Mouse (Mus musculus): ENCODE data around the gene Tcn2. TPM values are rescaled to one million over a fixed set of nuclear protein-coding genes. Genes with fewer than 3 reads are reported as not detected.
"Not testable (repeated sequence)": the region's sequence is repeated elsewhere in the genome, so short reads cannot be mapped to it uniquely, and the experiment has no call there.

The Tcn2 gene
- polyA plus RNA-seq, 1 experiment from 2014 or later: 158 TPM

- H3K27me3 ChIP-seq: peaks cover 17% of the 10 kb centered on the region
- POLR2A ChIA-PET: no interaction called here
- in situ Hi-C loops (cut with MboI; ENCODE audit: low pct_unique_long_range_greater_than_20kb): no loop called here
- TF ChIP-seq CTCF (IDR thresholded peaks at IDR 0.05): no peak
- no peak for ATAC-seq
- no peak for DNase-seq (ENCODE audit: low read depth, low spot score)
- CTCF ChIA-PET: interaction anchor here (0.8 kb wide), 1 partner anchor 24 kb away, joined by 3 read pairs; no protein-coding TSS in a partner anchor
Measured at GRCm38 (mm10) chr11:3963155-3963554, 31.2 kb upstream of the Tcn2 start.

DNA sequence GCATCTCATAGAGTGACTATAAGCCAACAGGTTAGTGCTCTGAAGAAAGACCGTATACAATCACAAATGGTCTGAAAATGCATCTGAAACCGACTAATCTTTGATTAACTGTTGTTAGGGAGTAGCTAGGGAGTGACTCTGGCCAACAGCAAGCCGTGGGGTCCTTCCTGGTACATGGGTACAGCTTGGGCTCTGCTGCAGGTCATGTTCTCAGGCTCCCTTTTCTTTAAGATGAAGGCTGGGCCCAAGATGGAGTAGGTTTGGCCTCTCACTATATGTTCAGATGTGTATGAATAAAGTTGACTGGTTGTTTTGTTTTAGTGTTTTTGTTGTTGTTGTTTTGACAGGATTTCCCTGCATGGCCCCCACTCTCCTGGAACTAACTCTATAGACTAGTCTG lies 29.8 kb upstream of the Tcn2 start:
- in situ Hi-C loops (cut with MboI; ENCODE audit: low pct_unique_long_range_greater_than_20kb): no loop called here
- TF ChIP-seq CTCF (IDR thresholded peaks at IDR 0.05): no peak
- H3K27me3 ChIP-seq: peaks cover 30% of the 10 kb centered on the region
- CTCF ChIA-PET: no interaction called here
- ATAC-seq (no peak), DNase-seq (ENCODE audit: low read depth, low spot score) (no peak)
- POLR2A ChIA-PET: no interaction called here

- ChIA-PET CTCF (no interaction called here), POLR2A (no interaction called here)
- H3K27me3 ChIP-seq: peaks cover 37% of the 10 kb centered on the region
- DNase-seq (ENCODE audit: low read depth, low spot score) (no peak), ATAC-seq (no peak)
- TF ChIP-seq CTCF (IDR thresholded peaks at IDR 0.05): no peak
- in situ Hi-C loops (cut with MboI; ENCODE audit: low pct_unique_long_range_greater_than_20kb): no loop called here
Measured at GRCm38 (mm10) chr11:3960901-3961300, 28.9 kb upstream of the Tcn2 start.

- ATAC-seq; POLR2A ChIA-PET; in situ Hi-C loops (cut with MboI; ENCODE audit: low pct_unique_long_range_greater_than_20kb); CTCF ChIA-PET; DNase-seq (ENCODE audit: low read depth, low spot score): not testable (repeated sequence)
- peaks cover 34% of the 10 kb centered on the region for H3K27me3 ChIP-seq
Measured at GRCm38 (mm10) chr11:3955371-3955770, 23.4 kb upstream of the Tcn2 start.

GRCm38 (mm10) chr11:3954876-3955275 lies 22.9 kb upstream of the Tcn2 start:
- peaks cover 29% of the 10 kb centered on the region for H3K27me3 ChIP-seq
- POLR2A ChIA-PET; CTCF ChIA-PET; in situ Hi-C loops (cut with MboI; ENCODE audit: low pct_unique_long_range_greater_than_20kb); ATAC-seq; DNase-seq (ENCODE audit: low read depth, low spot score): not testable (repeated sequence)

GRCm38 (mm10) chr11:3946386-3946785 lies 14.4 kb upstream of the Tcn2 start:
- no peak for TF ChIP-seq CTCF (IDR thresholded peaks at IDR 0.05)
- ATAC-seq: no peak
- peaks cover 38% of the 10 kb centered on the region for H3K27me3 ChIP-seq
- no peak for DNase-seq (ENCODE audit: low read depth, low spot score)
- in situ Hi-C loops (cut with MboI; ENCODE audit: low pct_unique_long_range_greater_than_20kb): no loop called here
- ChIA-PET CTCF (no interaction called here), POLR2A (no interaction called here)

DNA sequence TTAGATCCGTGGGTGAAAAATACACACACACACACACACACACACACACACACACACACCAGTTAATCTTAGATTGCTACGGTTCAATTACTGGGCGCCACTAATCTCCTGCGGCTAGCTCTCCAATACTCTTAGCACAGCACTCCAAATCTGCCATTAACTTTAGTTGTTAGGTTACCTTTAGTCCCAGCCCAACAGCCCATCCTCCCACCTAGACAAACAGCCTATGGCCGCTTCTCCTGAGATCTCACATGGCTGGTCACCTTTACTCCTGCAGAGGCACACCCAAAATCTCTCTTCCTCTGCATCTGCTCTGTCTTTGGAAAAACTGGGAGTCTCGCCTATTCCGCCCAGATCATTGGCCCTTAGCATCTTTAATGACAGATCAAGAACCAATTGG lies 9.4 kb upstream of the Tcn2 start:
- no peak for ATAC-seq
- no peak for DNase-seq (ENCODE audit: low read depth, low spot score)
- no peak for TF ChIP-seq CTCF (IDR thresholded peaks at IDR 0.05)
- in situ Hi-C loops (cut with MboI; ENCODE audit: low pct_unique_long_range_greater_than_20kb): no loop called here
- H3K27me3 ChIP-seq: peaks cover 63% of the 10 kb centered on the region
- CTCF ChIA-PET: no interaction called here
- POLR2A ChIA-PET: no interaction called here

DNA sequence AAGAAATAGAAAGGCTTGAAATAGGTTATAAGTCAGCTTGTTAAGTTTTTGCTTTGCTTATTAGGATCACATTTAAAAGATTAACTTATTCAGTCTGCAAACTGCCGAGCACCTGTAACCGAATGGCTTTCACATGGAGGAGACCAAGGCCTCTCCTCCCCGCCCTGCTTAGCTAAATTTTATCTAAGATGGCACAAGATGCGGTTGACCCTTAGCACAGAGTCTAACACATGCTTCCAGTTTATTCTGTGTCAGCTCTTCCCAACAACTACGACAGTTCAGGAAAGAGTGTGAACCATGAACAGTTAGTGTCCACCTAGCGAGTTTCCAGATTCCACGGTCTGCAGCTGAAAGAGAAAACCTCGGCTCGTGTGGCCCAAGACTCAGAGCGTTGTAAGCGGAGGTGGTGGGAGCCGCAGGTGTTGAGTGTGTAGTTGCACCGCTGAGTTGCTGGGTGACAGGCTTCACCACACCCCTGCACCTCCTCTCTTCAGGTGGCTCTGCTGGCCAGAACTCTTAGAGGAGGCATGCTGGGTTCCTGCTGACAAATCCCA lies 5.4 kb upstream of the Tcn2 start:
- DNase-seq (ENCODE audit: low read depth, low spot score): no peak
- no peak for TF ChIP-seq CTCF (IDR thresholded peaks at IDR 0.05)
- CTCF ChIA-PET: no interaction called here
- in situ Hi-C loops (cut with MboI; ENCODE audit: low pct_unique_long_range_greater_than_20kb): no loop called here
- POLR2A ChIA-PET: no interaction called here
- no peak for ATAC-seq
- H3K27me3 ChIP-seq: peaks cover 48% of the 10 kb centered on the region

- DNase-seq (ENCODE audit: low read depth, low spot score): no peak
- in situ Hi-C loops (cut with MboI; ENCODE audit: low pct_unique_long_range_greater_than_20kb): no loop called here
- TF ChIP-seq CTCF (IDR thresholded peaks at IDR 0.05): no peak
- POLR2A ChIA-PET: no interaction called here
- no peak for ATAC-seq
- CTCF ChIA-PET: interaction anchor here (1.3 kb wide), 1 partner anchor 8 kb away, joined by 3 read pairs; no protein-coding TSS in a partner anchor
- peaks cover 37% of the 10 kb centered on the region for H3K27me3 ChIP-seq
Measured at GRCm38 (mm10) chr11:3936318-3936717, 4.4 kb upstream of the Tcn2 start.

- ATAC-seq (no peak), DNase-seq (ENCODE audit: low read depth, low spot score) (no peak)
- H3K27me3 ChIP-seq: peaks cover 34% of the 10 kb centered on the region
- CTCF ChIA-PET: no interaction called here
- in situ Hi-C loops (cut with MboI; ENCODE audit: low pct_unique_long_range_greater_than_20kb): no loop called here
- TF ChIP-seq CTCF (IDR thresholded peaks at IDR 0.05): no peak
- POLR2A ChIA-PET: no interaction called here
Measured at GRCm38 (mm10) chr11:3935135-3935534, 3.2 kb upstream of the Tcn2 start.

- ChIA-PET CTCF (interaction anchor here (0.6 kb wide), 1 partner anchor 12 kb away, joined by 3 read pairs; no protein-coding TSS in a partner anchor), POLR2A (no interaction called here)
- no peak for ATAC-seq
- no peak for TF ChIP-seq CTCF (IDR thresholded peaks at IDR 0.05)
- no peak for DNase-seq (ENCODE audit: low read depth, low spot score)
- H3K27me3 ChIP-seq: peaks cover 24% of the 10 kb centered on the region
- in situ Hi-C loops (cut with MboI; ENCODE audit: low pct_unique_long_range_greater_than_20kb): no loop called here
Measured at GRCm38 (mm10) chr11:3933756-3934285, 1.9 kb upstream of the Tcn2 start.

GRCm38 (mm10) chr11:3930931-3931330 lies 1.0 kb downstream of the Tcn2 start:
- CTCF ChIA-PET: interaction anchor here (2.8 kb wide), 1 partner anchor 10 kb away, joined by 12 read pairs; no protein-coding TSS in a partner anchor
- DNase-seq (ENCODE audit: low read depth, low spot score) (no peak), ATAC-seq (no peak)
- TF ChIP-seq CTCF (IDR thresholded peaks at IDR 0.05): no peak
- in situ Hi-C loops (cut with MboI; ENCODE audit: low pct_unique_long_range_greater_than_20kb): no loop called here
- peaks cover 6% of the 10 kb centered on the region for H3K27me3 ChIP-seq
- POLR2A ChIA-PET: interaction anchor here (0.6 to 2.7 kb wide), 2 partner anchors 9 to 132 kb away, joined by 3 to 8 read pairs; no protein-coding TSS in a partner anchor
